Mouse (Mus musculus) ovary, adult 10 weeks (tissue): ENCODE data around the gene Iqcf1. TPM values are rescaled to one million over a fixed set of nuclear protein-coding genes. Genes with fewer than 3 reads are reported as not detected.

Experiments used
- polyA plus RNA-seq: library from polyadenylated mRNA; stranded (reverse); fragments of 350-450 nt; fragmentation: Illumina TruSeq; extraction: RNeasy Lipid Tissue Mini Kit (QIAGEN cat#74804); gene quantifications from one replicate; pipeline ENCODE4 v1.2.3, GENCODE M21; 2014

Gene Iqcf1
- polyA plus RNA-seq, result not detected

DNA sequence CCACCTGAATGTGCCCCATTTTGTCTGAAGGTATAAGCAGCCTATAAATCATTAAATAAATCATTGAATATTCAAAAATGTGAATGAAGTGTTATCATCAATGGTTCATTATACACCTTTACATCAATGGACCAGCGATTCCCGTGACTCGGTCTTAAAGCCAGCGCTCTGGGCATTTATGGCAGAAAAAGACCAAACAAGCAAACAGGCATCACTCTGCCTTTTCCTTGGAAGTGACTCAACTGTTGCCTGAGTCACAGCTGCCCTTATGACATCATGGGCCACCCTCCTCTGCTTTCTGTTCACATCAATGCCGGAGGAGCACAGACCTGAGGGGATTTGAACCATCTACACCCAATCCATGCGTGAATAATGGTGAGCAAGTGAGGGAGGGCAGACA lies at the start of gene Iqcf1:
Iqcf1 (plus strand) TSS at position 301 of the 400 bp plus-strand sequence.

DNA sequence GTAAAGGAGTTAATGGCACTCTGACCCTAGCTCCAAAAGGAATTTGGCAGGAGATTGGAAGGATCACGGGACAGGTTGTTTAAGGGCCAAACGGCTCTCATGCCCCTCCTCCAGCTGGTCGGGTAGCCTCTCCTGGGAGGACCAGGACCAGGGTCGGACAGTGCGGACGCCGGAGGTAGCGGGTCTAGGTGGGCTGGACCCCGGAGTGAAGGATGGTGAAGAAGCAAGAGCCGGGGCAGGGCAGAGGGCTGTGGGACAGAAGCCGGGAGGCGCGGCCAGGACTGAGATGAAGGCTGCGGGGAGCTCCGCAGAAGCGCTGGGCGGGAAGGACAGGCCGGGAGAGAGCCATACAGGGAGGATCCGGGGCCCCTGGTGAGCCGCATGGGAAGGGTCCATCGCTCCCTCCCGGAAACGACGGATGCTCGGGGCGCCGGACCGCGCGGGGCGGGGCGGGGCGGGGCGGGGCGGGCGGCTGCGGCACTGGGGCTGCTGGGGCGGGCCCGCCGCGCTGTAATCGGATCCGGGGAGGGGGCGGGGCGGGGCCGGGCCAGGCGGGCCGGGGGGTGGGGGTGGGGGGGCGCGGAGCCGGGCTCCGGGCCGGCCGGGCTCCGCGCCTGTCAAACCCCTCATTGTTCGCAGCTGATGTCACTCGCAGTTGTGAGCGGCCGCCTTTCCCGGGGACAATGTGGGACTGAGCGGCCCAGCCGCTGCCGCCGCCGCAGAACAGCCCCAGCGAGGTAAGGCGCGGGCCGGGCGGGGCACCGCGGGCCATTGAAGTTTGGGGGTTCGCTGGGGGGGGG lies 46.3 kb upstream of the Iqcf1 start, which contains the start of gene Pcbp4:
Pcbp4 (plus strand) TSS at position 21 of the 800 bp plus-strand sequence.

GRCm38 (mm10) chr9:106465571-106466200 lies 34.1 kb upstream of the Iqcf1 start, which contains the start of gene Gpr62:
Gene Gpr62 (minus strand): TSS chr9:106465938.

GRCm38 (mm10) chr9:106475663-106476001 lies 24.1 kb upstream of the Iqcf1 start, which contains the start of gene Rrp9:
Gene Rrp9 (plus strand): TSS chr9:106475963.

GRCm38 (mm10) chr9:106476924-106477484 lies 22.8 kb upstream of the Iqcf1 start, which contains the start of gene Parp3:
Gene Parp3 (minus strand): TSS chr9:106476949.

GRCm38 (mm10) chr9:106514273-106514672 lies 14.5 kb downstream of the Iqcf1 start, which contains the start of gene Iqcf5:
Gene Iqcf5 (plus strand): TSS chr9:106514573.

Other genes with a start within 250 kb of the Iqcf1 start
- gene Poc1a, start 218.9 kb upstream of the Iqcf1 start, polyA plus RNA-seq, result 2.0 TPM
- 23.3 TPM for gene Dusp7, start 131.3 kb upstream of the Iqcf1 start, polyA plus RNA-seq
- 40.9 TPM for gene Rpl29, start 70.5 kb upstream of the Iqcf1 start, polyA plus RNA-seq
- not detected for gene Acy1, start 61.6 kb upstream of the Iqcf1 start, polyA plus RNA-seq
- gene Abhd14b, start 52.5 kb upstream of the Iqcf1 start, polyA plus RNA-seq, result 7.1 TPM
- 1.3 TPM for gene Abhd14a, start 52.3 kb upstream of the Iqcf1 start, polyA plus RNA-seq
- gene Pcbp4, start 46.7 kb upstream of the Iqcf1 start, polyA plus RNA-seq, result not detected
- not detected for gene Gpr62, start 34.0 kb upstream of the Iqcf1 start, polyA plus RNA-seq
- not detected for gene Rrp9, start 24.0 kb upstream of the Iqcf1 start, polyA plus RNA-seq
- gene Parp3, start 23.0 kb upstream of the Iqcf1 start, polyA plus RNA-seq, result 4.7 TPM
- not detected for gene Iqcf5, start 14.6 kb downstream of the Iqcf1 start, polyA plus RNA-seq
- gene Iqcf3, start 61.7 kb downstream of the Iqcf1 start, polyA plus RNA-seq, result not detected
- not detected for gene Iqcf4, start 71.0 kb downstream of the Iqcf1 start, polyA plus RNA-seq
- gene Iqcf6, start 126.6 kb downstream of the Iqcf1 start, polyA plus RNA-seq, result not detected
- gene Grm2, start 156.1 kb downstream of the Iqcf1 start, polyA plus RNA-seq, result not detected
- 3.9 TPM for gene Tex264, start 186.0 kb downstream of the Iqcf1 start, polyA plus RNA-seq